Mouse (Mus musculus) heart, postnatal 25 days (tissue): Measurements from ENCODE around the gene Cenpe. TPM values are rescaled to one million over a fixed set of nuclear protein-coding genes. Genes with fewer than 3 reads are reported as not detected.
"Not testable (repeated sequence)": the region's sequence is repeated elsewhere in the genome, so short reads cannot be mapped to it uniquely, and the experiment has no call there.

Experiments used
- DNase-seq: peaks from one replicate; pipeline ENCODE4 v3.0.0; 2022; ENCODE audit warnings: low spot score
- intact Hi-C: fragments of 180-260 bp; cut with DNase I; formaldehyde crosslinking; loops from one replicate; pipeline ENCODE4 v1.15.1; 2025
- total RNA-seq, 2 experiments: library from RNA; stranded (reverse); gene quantifications; 2 replicates each; pipeline ENCODE4 v1.2.3; 2021

Cenpe gene
- total RNA-seq: 1 to 10 TPM; 1.1 TPM

- peak; percentile 77 for DNase-seq
- intact Hi-C loops: no loop called here
Measured at GRCm38 (mm10) chr3:135211805-135212657, at the start of gene Cenpe. Gene Cenpe, plus strand, starts transcription at chr3:135212537.

GRCm38 (mm10) chr3:135171898-135172446, 40.4 kb upstream of the Cenpe start:
- no peak for DNase-seq
- intact Hi-C loops: no loop called here

- intact Hi-C loops: no loop called here
- no peak for DNase-seq
Measured at GRCm38 (mm10) chr3:135191861-135192260, 20.5 kb upstream of the Cenpe start.

- intact Hi-C loops, DNase-seq: not testable (repeated sequence)
Measured at GRCm38 (mm10) chr3:135198051-135198450, 14.3 kb upstream of the Cenpe start.

- DNase-seq: no peak
- intact Hi-C loops: no loop called here
Measured at GRCm38 (mm10) chr3:135200409-135201303, 11.7 kb upstream of the Cenpe start.

- intact Hi-C loops: loop anchor here (5.0 kb wide), 2 partner anchors 554 to 1329 kb away; no protein-coding TSS in a partner anchor
- no peak for DNase-seq
Measured at GRCm38 (mm10) chr3:135206621-135207020, 5.7 kb upstream of the Cenpe start.

GRCm38 (mm10) chr3:135212658-135213350, 467 bp downstream of the Cenpe start:
- no peak for DNase-seq
- intact Hi-C loops: no loop called here

- intact Hi-C loops: no loop called here
- no peak for DNase-seq
Measured at GRCm38 (mm10) chr3:135232058-135232457, 19.7 kb downstream of the Cenpe start.

- intact Hi-C loops: no loop called here
- no peak for DNase-seq
Measured at GRCm38 (mm10) chr3:135232462-135232861, 20.1 kb downstream of the Cenpe start.

- no peak for DNase-seq
- intact Hi-C loops: no loop called here
Measured at GRCm38 (mm10) chr3:135245733-135246132, 33.4 kb downstream of the Cenpe start.

GRCm38 (mm10) chr3:135246828-135247227, 34.5 kb downstream of the Cenpe start:
- DNase-seq: no peak
- intact Hi-C loops: no loop called here

GRCm38 (mm10) chr3:135249104-135249503, 36.8 kb downstream of the Cenpe start:
- no peak for DNase-seq

GRCm38 (mm10) chr3:135251825-135252224, 39.5 kb downstream of the Cenpe start:
- intact Hi-C loops: no loop called here
- DNase-seq: no peak

More at GRCm38 (mm10) chr3:135249104-135249503, 36.8 kb downstream of the Cenpe start:
- intact Hi-C loops: no loop called here

GRCm38 (mm10) chr3:135254784-135255183, 42.4 kb downstream of the Cenpe start:
- DNase-seq: no peak
- intact Hi-C loops: no loop called here

- DNase-seq: no peak
- intact Hi-C loops: no loop called here
Measured at GRCm38 (mm10) chr3:135258919-135259318, 46.6 kb downstream of the Cenpe start.

GRCm38 (mm10) chr3:135260233-135260632, 47.9 kb downstream of the Cenpe start:
- DNase-seq: no peak
- intact Hi-C loops: no loop called here

GRCm38 (mm10) chr3:135268616-135269015, 56.3 kb downstream of the Cenpe start:
- intact Hi-C loops: no loop called here
- DNase-seq: no peak

GRCm38 (mm10) chr3:135269391-135269990, 57.2 kb downstream of the Cenpe start:
- DNase-seq: no peak
- intact Hi-C loops: no loop called here

- no peak for DNase-seq
- intact Hi-C loops: no loop called here
Measured at GRCm38 (mm10) chr3:135272627-135273026, 60.3 kb downstream of the Cenpe start.
